Mouse (Mus musculus) brown adipose tissue, adult 24 weeks (tissue): ENCODE measurements around the gene Olfr764-ps1. TPM values are rescaled to one million over a fixed set of nuclear protein-coding genes. Genes with fewer than 3 reads are reported as not detected.
"Not testable (repeated sequence)": the region's sequence is repeated elsewhere in the genome, so short reads cannot be mapped to it uniquely, and the experiment has no call there.

Experiments
- H3K27ac ChIP-seq: fragments of 200-500 bp; replicated peaks from 2 replicates; pipeline ENCODE4 v1.5.1; 2012; ENCODE audit warnings: low read depth, mild to moderate bottlenecking, low read length
- H3K4me1 ChIP-seq: fragments of 200-500 bp; 2 replicates; pipeline ENCODE4 v1.6.1; 2012; ENCODE audit warnings: low read length, mixed read lengths; ENCODE audit not compliant: control insufficient read depth, insufficient read depth, insufficient read length
- H3K4me3 ChIP-seq: fragments of 200-500 bp; 2 replicates; pipeline ENCODE4 v1.5.1; 2012; ENCODE audit warnings: low read depth, mild to moderate bottlenecking, low read length, moderate library complexity; ENCODE audit not compliant: insufficient read depth
- polyA plus RNA-seq: library from polyadenylated mRNA; stranded (reverse); fragments of >200 nt; gene quantifications from 2 replicates; pipeline ENCODE4 v1.2.4, GENCODE M21; 2012; ENCODE audit not compliant: missing spikeins, insufficient read depth, insufficient read length

Gene Olfr764-ps1
- polyA plus RNA-seq, 1 experiment: not detected

DNA sequence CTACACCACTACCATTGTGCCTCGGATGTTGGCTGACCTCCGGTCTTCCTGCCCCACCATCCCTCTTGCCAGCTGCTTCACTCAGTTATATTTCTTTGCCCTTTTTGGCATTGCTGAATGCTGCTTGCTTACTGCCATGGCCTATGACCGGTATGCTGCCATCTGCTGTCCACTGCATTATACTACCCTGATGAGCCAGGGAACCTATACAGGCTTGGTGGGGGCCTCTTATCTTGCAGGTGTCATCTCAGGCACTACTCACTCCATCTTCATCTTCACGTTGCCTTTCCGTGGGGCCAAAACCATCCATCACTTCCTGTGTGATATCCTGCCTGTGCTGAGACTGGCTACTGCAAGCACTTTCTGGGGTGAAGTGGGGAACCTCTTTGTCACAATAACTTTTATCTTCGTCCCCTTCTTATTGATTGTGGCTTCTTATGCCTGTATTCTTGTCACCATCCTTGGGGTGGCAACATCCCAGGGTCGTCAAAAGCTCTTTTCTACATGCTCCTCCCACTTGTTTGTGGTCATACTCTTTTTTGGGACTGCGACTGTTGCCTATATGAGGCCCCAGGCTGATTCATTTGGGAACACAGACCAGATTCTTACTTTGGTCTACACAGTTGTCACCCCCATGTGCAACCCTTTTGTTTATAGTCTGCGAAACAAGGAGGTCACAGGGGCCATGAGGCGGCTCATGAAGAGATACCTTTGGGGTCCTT, 49.4 kb downstream of the Olfr764-ps1 start:
- H3K27ac ChIP-seq, H3K4me3 ChIP-seq: not testable (repeated sequence)

DNA sequence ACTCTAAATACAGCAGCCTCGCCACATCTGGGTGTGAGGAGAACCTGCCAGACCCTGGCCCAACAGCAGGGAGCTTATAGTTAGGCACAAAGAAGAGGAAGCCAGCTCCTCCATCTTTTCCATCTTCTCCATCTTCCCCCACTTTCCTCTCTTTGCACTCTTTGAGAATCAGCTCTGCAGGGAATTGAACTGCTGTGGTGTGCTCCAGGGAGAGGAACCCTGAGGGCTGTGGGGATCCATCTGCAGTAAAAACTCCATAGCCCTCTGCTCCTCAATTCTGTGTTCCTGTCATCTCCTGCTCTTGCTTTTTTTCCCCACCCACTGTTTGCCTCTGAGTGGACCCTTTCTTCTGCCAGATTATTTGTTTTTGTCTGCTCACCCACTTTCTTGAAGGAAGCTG, 50.6 kb downstream of the Olfr764-ps1 start, which contains the start of gene Olfr9:
Gene Olfr9, plus strand, starts transcription at position 301 of the 400 bp plus-strand sequence.
- not testable (repeated sequence) for H3K27ac ChIP-seq, H3K4me1 ChIP-seq

More for the DNA sequence above, 49.4 kb downstream of the Olfr764-ps1 start:
- not testable (repeated sequence) for H3K4me1 ChIP-seq

More for the DNA sequence above, 50.6 kb downstream of the Olfr764-ps1 start, which contains the start of gene Olfr9:
- not testable (repeated sequence) for H3K4me3 ChIP-seq

Other genes starting within 250 kb of the Olfr764-ps1 start
- gene Mmp19, start 249.0 kb downstream of the Olfr764-ps1 start, polyA plus RNA-seq: 34.9 and 38.0 TPM in 2 replicates
- 29.6 and 38.8 TPM in 2 replicates for gene Dnajc14, start 235.8 kb downstream of the Olfr764-ps1 start, polyA plus RNA-seq
- gene Tmem198b, start 235.5 kb downstream of the Olfr764-ps1 start, polyA plus RNA-seq: 3.5 and 5.2 TPM in 2 replicates
- gene Sarnp, start 222.6 kb downstream of the Olfr764-ps1 start, polyA plus RNA-seq: 66.7 and 88.6 TPM in 2 replicates
- gene Ormdl2, start 218.3 kb downstream of the Olfr764-ps1 start, polyA plus RNA-seq: 36.4 and 37.7 TPM in 2 replicates
- gene Gdf11, start 148.2 kb downstream of the Olfr764-ps1 start, polyA plus RNA-seq: 1.0 and 1.3 TPM in 2 replicates
- gene Cd63, start 138.9 kb downstream of the Olfr764-ps1 start, polyA plus RNA-seq: 59.5 and 73.6 TPM in 2 replicates
- 10.9 and 11.5 TPM in 2 replicates for gene Rdh5, start 117.0 kb downstream of the Olfr764-ps1 start, polyA plus RNA-seq
- 297 and 417 TPM in 2 replicates for gene Bloc1s1, start 115.9 kb downstream of the Olfr764-ps1 start, polyA plus RNA-seq
- gene Itga7, start 106.1 kb downstream of the Olfr764-ps1 start, polyA plus RNA-seq: 23.2 and 28.5 TPM in 2 replicates
- gene Mettl7b, start 78.9 kb downstream of the Olfr764-ps1 start, polyA plus RNA-seq: not detected in 2 replicates
- gene Olfr9, start 50.5 kb downstream of the Olfr764-ps1 start, polyA plus RNA-seq: not detected in 2 replicates
- not detected in 2 replicates for gene Olfr763, start 29.1 kb downstream of the Olfr764-ps1 start, polyA plus RNA-seq
- gene Olfr765, start 10.1 kb upstream of the Olfr764-ps1 start, polyA plus RNA-seq: not detected in 2 replicates
- gene Olfr766-ps1, start 29.1 kb upstream of the Olfr764-ps1 start, polyA plus RNA-seq: not detected in 2 replicates
- gene Olfr767, start 43.0 kb upstream of the Olfr764-ps1 start, polyA plus RNA-seq: not detected in 2 replicates
- gene Olfr768, start 59.5 kb upstream of the Olfr764-ps1 start, polyA plus RNA-seq: not detected in 2 replicates
- not detected in 2 replicates for gene Olfr769, start 78.0 kb upstream of the Olfr764-ps1 start, polyA plus RNA-seq
- gene Olfr770, start 99.1 kb upstream of the Olfr764-ps1 start, polyA plus RNA-seq: not detected in 2 replicates
- not detected in 2 replicates for gene Olfr771, start 124.9 kb upstream of the Olfr764-ps1 start, polyA plus RNA-seq
- gene Olfr772, start 138.0 kb upstream of the Olfr764-ps1 start, polyA plus RNA-seq: not detected in 2 replicates
- not detected in 2 replicates for gene Olfr773, start 147.5 kb upstream of the Olfr764-ps1 start, polyA plus RNA-seq
- not detected in 2 replicates for gene Olfr774, start 196.3 kb upstream of the Olfr764-ps1 start, polyA plus RNA-seq
- gene Olfr775, start 208.5 kb upstream of the Olfr764-ps1 start, polyA plus RNA-seq: not detected in 2 replicates
- not detected in 2 replicates for gene Olfr776, start 219.2 kb upstream of the Olfr764-ps1 start, polyA plus RNA-seq
- not detected in 2 replicates for gene Olfr777, start 231.6 kb upstream of the Olfr764-ps1 start, polyA plus RNA-seq